Mouse (Mus musculus) hindbrain, embryonic 16.5 days (tissue): ENCODE measurements around the gene Gm13287. TPM values are rescaled to one million over a fixed set of nuclear protein-coding genes. Genes with fewer than 3 reads are reported as not detected.
"Not testable (repeated sequence)": the region's sequence is repeated elsewhere in the genome, so short reads cannot be mapped to it uniquely, and the experiment has no call there.

Source experiments
- ATAC-seq: fragments of 200-750 bp; cut with Nextera tagmentation; 2 replicates; pipeline ENCODE4 v1.8.0; 2017; ENCODE audit warnings: moderate TSS enrichment, moderate library complexity
- H3K27ac ChIP-seq: fragments of 300-500 bp; sonication (generic); 2 replicates; pipeline ENCODE4 v1.5.1; 2014; ENCODE audit warnings: low read depth, mild to moderate bottlenecking, control low read depth, low read length, moderate library complexity
- H3K27me3 ChIP-seq: fragments of 300-500 bp; sonication (generic); replicated peaks from 2 replicates; pipeline ENCODE4 v1.6.1; 2014; ENCODE audit warnings: low read length; ENCODE audit not compliant: control insufficient read depth, insufficient read depth
- H3K36me3 ChIP-seq: fragments of 300-500 bp; sonication (generic); 2 replicates; pipeline ENCODE4 v1.6.1; 2014; ENCODE audit warnings: mild to moderate bottlenecking, low read length, moderate library complexity, mixed read lengths; ENCODE audit not compliant: control insufficient read depth, insufficient read depth
- H3K4me1 ChIP-seq: fragments of 300-500 bp; sonication (generic); 2 replicates; pipeline ENCODE4 v1.6.1; 2014; ENCODE audit warnings: low read depth, low read length; ENCODE audit not compliant: control insufficient read depth, insufficient read depth
- H3K4me2 ChIP-seq: fragments of 300-500 bp; sonication (generic); 2 replicates; pipeline ENCODE4 v1.6.1; 2014; ENCODE audit warnings: mild to moderate bottlenecking, low read length, control low read depth, moderate library complexity
- H3K4me3 ChIP-seq: fragments of 300-500 bp; sonication (generic); 2 replicates; pipeline ENCODE4 v1.5.1; 2014; ENCODE audit warnings: mild to moderate bottlenecking, low read length, control low read depth, moderate library complexity
- H3K9ac ChIP-seq: fragments of 300-500 bp; sonication (generic); 2 replicates; pipeline ENCODE4 v1.6.1; 2014; ENCODE audit warnings: low read depth, mild to moderate bottlenecking, control low read depth, low read length, moderate library complexity
- H3K9me3 ChIP-seq: fragments of 300-500 bp; sonication (generic); 2 replicates; pipeline ENCODE4 v1.6.1; 2014; ENCODE audit warnings: mild to moderate bottlenecking, low read length, moderate library complexity; ENCODE audit not compliant: control insufficient read depth
- WGBS: fragments of 180-500 bp; shearing (Covaris S2); extraction: QIAGEN DNeasy Blood & Tissue Kit; methylation state at CpG from one replicate; pipeline ENCODE4 v1.1.7; 2014; 5-methylcytosine and 5-hydroxymethylcytosine counted together
- polyA plus RNA-seq: library from polyadenylated mRNA; unstranded; fragments of >200 nt; fragmentation: Nextera tagmentation; extraction: Ambion mirVana; gene quantifications from 2 replicates; pipeline ENCODE4 v1.2.1, GENCODE M21; 2015

Gene Gm13287
- polyA plus RNA-seq: not detected in 2 replicates

- not testable (repeated sequence) for H3K4me2 ChIP-seq, H3K4me3 ChIP-seq, H3K9ac ChIP-seq, H3K36me3 ChIP-seq, ATAC-seq, H3K27ac ChIP-seq, H3K9me3 ChIP-seq, H3K27me3 ChIP-seq, H3K4me1 ChIP-seq
- WGBS: no CpG with 5 or more reads among the region's 29 CpGs
These were observed at the start of gene Gm13287 for GRCm38 (mm10) chr4:88802954-88803353. Gene Gm13287, plus strand, starts transcription at chr4:88803254.

- H3K9me3 ChIP-seq, ATAC-seq, H3K36me3 ChIP-seq, H3K27ac ChIP-seq, H3K4me2 ChIP-seq, H3K4me3 ChIP-seq, H3K27me3 ChIP-seq, H3K4me1 ChIP-seq, H3K9ac ChIP-seq: not testable (repeated sequence)
- WGBS: 73% methylated on average over 12 of the region's 15 CpGs
These were observed 48.2 kb upstream of the Gm13287 start, which contains the start of gene Gm13271 for GRCm38 (mm10) chr4:88754818-88755340. Gene Gm13271, plus strand, starts transcription at chr4:88754868.

- Histone ChIP-seq H3K9ac (peak overlapping the region; percentile 58), H3K4me2 (peak overlapping the region; percentile 84), H3K27ac (peak overlapping the region; percentile 79), H3K4me3 (peak overlapping the region; percentile 47)
- H3K27me3 ChIP-seq, ATAC-seq, H3K4me1 ChIP-seq, H3K9me3 ChIP-seq, H3K36me3 ChIP-seq: not testable (repeated sequence)
- WGBS: 13% methylated on average over 28 of the region's 31 CpGs
These were observed 46.2 kb upstream of the Gm13287 start for GRCm38 (mm10) chr4:88756581-88757513.

GRCm38 (mm10) chr4:88757628-88758031 is 45.4 kb upstream of the Gm13287 start:
- not testable (repeated sequence) for H3K9me3 ChIP-seq, H3K27me3 ChIP-seq, H3K4me1 ChIP-seq, H3K36me3 ChIP-seq
- Histone ChIP-seq H3K27ac (peak overlapping the region; percentile 79), H3K4me2 (peak overlapping the region; percentile 84), H3K9ac (peak overlapping the region; percentile 58), H3K4me3 (peak overlapping the region; percentile 47)
- peak; percentile 100 for ATAC-seq
- 0% methylated on average over 18 of the region's 21 CpGs for WGBS

- not testable (repeated sequence) for H3K9me3 ChIP-seq, H3K9ac ChIP-seq, H3K4me3 ChIP-seq, H3K27me3 ChIP-seq, H3K36me3 ChIP-seq, H3K27ac ChIP-seq, ATAC-seq, H3K4me1 ChIP-seq, H3K4me2 ChIP-seq
- WGBS: 91% methylated on average over 9 of the region's 9 CpGs
These were observed 44.3 kb upstream of the Gm13287 start for GRCm38 (mm10) chr4:88758751-88759150.

GRCm38 (mm10) chr4:88759610-88760268 is 43.3 kb upstream of the Gm13287 start, which contains the start of gene Gm13283:
Gene Gm13283, plus strand, starts transcription at chr4:88760119.
- Histone ChIP-seq H3K4me2 (peak within 1 kb of the TSS; percentile 57), H3K4me3 (peak within 1 kb of the TSS; percentile 37)
- H3K27ac ChIP-seq, H3K9me3 ChIP-seq, H3K27me3 ChIP-seq, H3K9ac ChIP-seq, H3K36me3 ChIP-seq, H3K4me1 ChIP-seq, ATAC-seq: not testable (repeated sequence)
- 30% methylated on average over 8 of the region's 14 CpGs for WGBS

- not testable (repeated sequence) for H3K9me3 ChIP-seq, H3K27me3 ChIP-seq, H3K36me3 ChIP-seq, H3K9ac ChIP-seq, H3K27ac ChIP-seq, ATAC-seq, H3K4me1 ChIP-seq
- Histone ChIP-seq H3K4me3 (peak overlapping the region; percentile 37), H3K4me2 (peak overlapping the region; percentile 57)
- 1% methylated on average over 15 of the region's 28 CpGs for WGBS
These were observed 42.6 kb upstream of the Gm13287 start for GRCm38 (mm10) chr4:88760431-88760830.

- H3K4me2 ChIP-seq, H3K9ac ChIP-seq, H3K36me3 ChIP-seq, ATAC-seq, H3K9me3 ChIP-seq, H3K4me3 ChIP-seq, H3K27ac ChIP-seq, H3K4me1 ChIP-seq, H3K27me3 ChIP-seq: not testable (repeated sequence)
- WGBS: 85% methylated on average over 6 of the region's 8 CpGs
These were observed 41.3 kb upstream of the Gm13287 start for GRCm38 (mm10) chr4:88761776-88762175.

GRCm38 (mm10) chr4:88762341-88762740 is 40.7 kb upstream of the Gm13287 start:
- WGBS: 59% methylated on average over 8 of the region's 9 CpGs
- H3K9ac ChIP-seq, ATAC-seq, H3K27ac ChIP-seq, H3K4me2 ChIP-seq, H3K36me3 ChIP-seq, H3K9me3 ChIP-seq, H3K27me3 ChIP-seq, H3K4me1 ChIP-seq, H3K4me3 ChIP-seq: not testable (repeated sequence)
